Comparison of ENCODE assay signal across 11 mouse cellular contexts in the genomic region with DNA sequence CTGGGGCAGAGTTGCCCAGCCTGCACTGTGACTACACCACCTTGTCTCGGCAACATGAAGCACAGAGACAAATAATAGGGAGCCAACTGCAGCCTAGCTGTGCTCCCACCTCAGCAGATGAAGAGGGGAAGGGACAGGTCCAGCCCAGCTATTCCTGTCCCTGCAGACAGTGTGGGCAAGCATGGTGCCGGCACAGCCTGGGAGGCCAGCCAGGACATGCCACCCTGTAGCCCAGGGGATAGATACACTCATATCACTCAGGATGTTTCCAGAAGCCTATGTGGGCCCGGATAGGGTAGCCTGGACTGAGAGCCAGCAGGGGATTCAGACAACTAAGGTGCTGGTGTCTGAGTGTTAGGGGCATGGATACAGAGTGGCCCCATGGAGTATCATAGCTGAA.
"Had no signal": no experiment of that assay in that cellular context is flagged by ENCODE, and none has a peak within 500 bp of the region (broad histone marks: within the 10 kb centered on the region; RNA-seq: fewer than 3 reads in every experiment).

No protein-coding gene starts in this region.

- H3K4me3 ChIP-seq: limb, embryonic 13.5 days; liver, embryonic 15.5 days; midbrain, embryonic 10.5 days; myocyte; neural tube, embryonic 15.5 days had no signal

- H3K27ac ChIP-seq: limb, embryonic 13.5 days; liver, embryonic 15.5 days; midbrain, embryonic 10.5 days; neural tube, embryonic 15.5 days had no signal

- DNase-seq: lung, adult 2 months; lung, postnatal 4 days; midbrain, embryonic 14.5 days; right cerebral cortex, adult 18-20 months; right cerebral cortex, postnatal 25 days; thymus, postnatal 36 days had no signal
